Mouse (Mus musculus) right cerebral cortex, postnatal 14 days (tissue): ENCODE measurements around the gene Hspb11.

Source experiments
- DNase-seq: peaks from one replicate; pipeline ENCODE4 v3.0.0; 2022

Gene Hspb11

GRCm38 (mm10) chr4:107318646-107319045 is 65.3 kb downstream of the Hspb11 start:
- no peak for DNase-seq

- DNase-seq: no peak
Measured at GRCm38 (mm10) chr4:107321041-107321440, 67.6 kb downstream of the Hspb11 start.

GRCm38 (mm10) chr4:107323113-107323512 is 69.7 kb downstream of the Hspb11 start:
- DNase-seq: no peak

- DNase-seq: no peak
Measured at GRCm38 (mm10) chr4:107328530-107328929, 75.1 kb downstream of the Hspb11 start.
